Comparison of ENCODE assay signal across 9 mouse cellular contexts in the genomic region with DNA sequence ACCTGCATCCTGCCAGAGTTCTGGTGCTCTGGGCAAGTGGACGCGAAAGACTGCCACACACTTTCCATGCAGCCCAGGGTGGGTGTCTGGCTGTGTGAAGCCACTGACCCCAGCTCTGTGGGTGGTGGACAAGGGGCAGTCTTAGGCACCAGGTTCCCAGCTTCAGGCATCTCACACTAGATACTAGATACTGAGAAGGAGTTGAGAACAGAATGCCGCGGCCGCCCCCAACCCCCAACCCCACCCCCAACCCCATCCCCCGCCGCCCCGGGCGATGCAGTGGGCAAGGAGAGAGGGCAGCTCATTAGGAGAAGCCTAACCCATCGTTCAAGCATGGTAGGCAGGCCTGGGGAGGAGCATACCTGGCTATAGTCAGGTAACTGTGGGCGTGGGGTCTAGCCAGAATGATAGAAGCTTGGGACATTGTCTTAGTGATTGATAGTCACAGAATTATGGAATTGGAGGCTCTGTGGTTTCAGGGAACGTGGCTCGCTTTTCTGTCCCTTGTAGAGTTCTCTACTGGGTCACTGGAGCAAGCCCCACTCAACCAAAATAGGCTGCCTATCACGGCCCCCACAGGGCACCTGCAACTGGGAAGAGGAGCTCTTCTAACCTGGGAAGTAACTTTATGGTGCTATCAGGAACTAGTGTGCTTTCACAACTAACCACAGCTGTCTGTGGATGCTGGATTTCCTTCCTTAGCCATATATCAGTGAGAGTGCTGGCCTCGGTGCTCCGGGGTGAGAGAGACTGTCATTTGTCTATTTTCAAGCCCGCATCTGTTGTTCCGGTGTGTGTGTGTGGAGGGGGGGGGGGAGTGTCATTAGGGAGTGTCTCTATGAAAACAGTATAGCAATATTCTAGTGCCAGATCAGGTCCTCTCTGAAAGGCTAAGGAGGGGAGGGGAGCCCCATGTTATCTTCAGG. TPM values are rescaled to one million over a fixed set of nuclear protein-coding genes. Genes with fewer than 3 reads are reported as not detected.
DNase-seq lines count a peak whose midpoint lies in the region; ATAC-seq lines count a peak whose summit lies in the region.
"Had no signal": no experiment of that assay in that cellular context is flagged by ENCODE, and none has a peak within 500 bp of the region (broad histone marks: within the 10 kb centered on the region; RNA-seq: fewer than 3 reads in every experiment).

No protein-coding gene starts in this region.

- ATAC-seq in lung, embryonic 15.5 days (ENCODE audit: borderline replicate concordance, extremely low read depth, low FRiP score, low TSS enrichment), result 0 out of 2 replicates have a peak, but pooled peaks have one; percentile 19
- ATAC-seq in limb, embryonic 12.5 days (ENCODE audit: insufficient number of reproducible peaks, insufficient read depth, low FRiP score, low TSS enrichment, low read depth), result no peak
- no peak for ATAC-seq in neural tube, embryonic 15.5 days (ENCODE audit: low FRiP score)
- ATAC-seq in cerebellum, adult (ENCODE audit: insufficient number of reproducible peaks, low FRiP score, low TSS enrichment), result no peak

- H3K9ac ChIP-seq in lung, embryonic 15.5 days, result no peak overlapping the region
- peak overlapping the region; percentile 52 for H3K9ac ChIP-seq in limb, embryonic 12.5 days (replicated peaks)
- no peak overlapping the region for H3K9ac ChIP-seq in neural tube, embryonic 15.5 days (replicated peaks)

- 0 out of 2 replicates have a peak, but pooled peaks cover 10% of the 10 kb centered on the region for H3K27me3 ChIP-seq in lung, embryonic 15.5 days
- H3K27me3 ChIP-seq in limb, embryonic 12.5 days, result peaks cover 3% of the 10 kb centered on the region; the same call in 1 of the 2 replicates
- no peaks in the 10 kb centered on the region for H3K27me3 ChIP-seq in neural tube, embryonic 15.5 days (replicated peaks)

- H3K4me2 ChIP-seq in lung, embryonic 15.5 days, result peak overlapping the region; percentile 44
- H3K4me2 ChIP-seq in limb, embryonic 12.5 days, result peak overlapping the region; percentile 71
- H3K4me2 ChIP-seq in neural tube, embryonic 15.5 days, result peak overlapping the region; percentile 13

- no peak overlapping the region for H3K27ac ChIP-seq in lung, embryonic 15.5 days
- H3K27ac ChIP-seq in limb, embryonic 12.5 days, result no peak overlapping the region
- no peak overlapping the region for H3K27ac ChIP-seq in neural tube, embryonic 15.5 days (replicated peaks)

- H3K36me3 ChIP-seq in lung, embryonic 15.5 days, result no peaks in the 10 kb centered on the region
- H3K36me3 ChIP-seq in limb, embryonic 12.5 days, result no peaks in the 10 kb centered on the region
- no peaks in the 10 kb centered on the region for H3K36me3 ChIP-seq in neural tube, embryonic 15.5 days

- H3K4me3 ChIP-seq in lung, embryonic 15.5 days, result peak overlapping the region; percentile 16
- peak overlapping the region; percentile 38 for H3K4me3 ChIP-seq in limb, embryonic 12.5 days (replicated peaks)
- no peak overlapping the region for H3K4me3 ChIP-seq in neural tube, embryonic 15.5 days (replicated peaks)

- no peaks in the 10 kb centered on the region for H3K9me3 ChIP-seq in lung, embryonic 15.5 days
- H3K9me3 ChIP-seq in limb, embryonic 12.5 days, result no peaks in the 10 kb centered on the region
- no peaks in the 10 kb centered on the region for H3K9me3 ChIP-seq in neural tube, embryonic 15.5 days (replicated peaks)

- WGBS in lung, embryonic 15.5 days, result 45% methylated on average over 18 of the region's 18 CpGs
- WGBS in limb, embryonic 12.5 days, result 30% methylated on average over 18 of the region's 18 CpGs
- WGBS in neural tube, embryonic 15.5 days, result 54% methylated on average over 18 of the region's 18 CpGs

- peak; percentile 67 for DNase-seq in heart, adult 11 months
- DNase-seq in heart, adult 18-20 months, result no peak
- DNase-seq in lung, postnatal 14 days, result no peak
- DNase-seq in adrenal gland, adult 18-20 months (ENCODE audit: low spot score in 2 of 2), result no peak
- DNase-seq: lung, postnatal 36 days had no signal

- H3K4me1 ChIP-seq in lung, embryonic 15.5 days, result peaks cover 8% of the 10 kb centered on the region; the same call in 1 of the 2 replicates
- peaks cover 37% of the 10 kb centered on the region for H3K4me1 ChIP-seq in limb, embryonic 12.5 days (replicated peaks)
- H3K4me1 ChIP-seq in neural tube, embryonic 15.5 days, result no peaks in the 10 kb centered on the region

RNA-seq across cellular contexts. Expression of a gene that starts 50.2 kb away (rescaled TPM):
- 10 to 100 TPM; 18.8 to 21.7 TPM for total RNA-seq in heart, adult 18-20 months (2021)
- 5.1 and 6.8 TPM in 2 replicates for polyA plus RNA-seq in lung, embryonic 15.5 days (2015; fragmentation: Nextera tagmentation; extraction: Ambion mirVana)
- 18.3 and 19.8 TPM in 2 replicates for polyA plus RNA-seq in limb, embryonic 12.5 days (2016; fragmentation: Nextera tagmentation; extraction: Ambion mirVana)
- polyA plus RNA-seq in neural tube, embryonic 15.5 days (2015; fragmentation: Nextera tagmentation; extraction: Ambion mirVana), result 2.2 and 10.1 TPM in 2 replicates
- 10 to 100 TPM; 19.8 to 22.9 TPM for total RNA-seq in adrenal gland, adult 18-20 months (2021)

RNA-seq across cellular contexts. Expression of a gene that starts 54.6 kb away (rescaled TPM):
- 10 to 100 TPM; 13.3 to 14.7 TPM for total RNA-seq in heart, adult 18-20 months (2021)
- polyA plus RNA-seq in lung, embryonic 15.5 days (2015; fragmentation: Nextera tagmentation; extraction: Ambion mirVana), result 62.3 and 65.4 TPM in 2 replicates
- 67.4 and 76.2 TPM in 2 replicates for polyA plus RNA-seq in limb, embryonic 12.5 days (2016; fragmentation: Nextera tagmentation; extraction: Ambion mirVana)
- polyA plus RNA-seq in neural tube, embryonic 15.5 days (2015; fragmentation: Nextera tagmentation; extraction: Ambion mirVana), result 66.8 and 76.2 TPM in 2 replicates
- 10 to 100 TPM; 20.1 to 26.1 TPM for total RNA-seq in adrenal gland, adult 18-20 months (2021)

Comparison
In these comparisons a context has a peak if more than half of its experiments do, and no peak if none do; other contexts are left out.
1. H3K4me2 ChIP-seq: peak in every context shown above with its lines; median percentile 71 in limb, embryonic 12.5 days; 44 in lung, embryonic 15.5 days; 13 in neural tube, embryonic 15.5 days.